Mouse (Mus musculus) ovary, postnatal 14 days (tissue): ENCODE measurements at regions not wholly inside any gene's neighbourhood (a gene's known extent, or its start where the extent isn't known, plus 50 kb on each side); places are given as distances from the start of the nearest gene placed in this dataset.

Experiments used
- DNase-seq: peaks from one replicate; pipeline ENCODE4 v3.0.0; 2022; ENCODE audit warnings: low spot score

DNA sequence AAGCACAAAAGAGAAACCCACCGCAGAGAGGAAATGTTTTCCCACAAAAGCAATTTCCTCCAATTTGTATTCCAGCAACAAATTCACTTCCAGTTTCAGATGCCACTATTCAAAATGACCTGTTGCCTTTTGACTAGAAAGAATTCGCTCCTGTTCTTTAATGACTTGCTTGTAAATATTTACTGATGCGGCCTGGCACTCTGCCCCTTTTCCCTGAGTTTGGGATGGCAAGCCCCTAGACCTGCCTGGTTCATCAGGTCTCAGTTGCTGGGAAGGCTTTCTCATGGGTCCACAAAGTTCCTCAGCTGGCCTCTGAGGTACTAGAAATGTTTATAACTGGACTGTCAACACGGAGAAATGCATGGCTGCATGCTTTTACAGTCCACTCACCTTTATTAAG, 161.7 kb upstream of the Phactr1 start:
- no peak for DNase-seq

GRCm38 (mm10) chr13:42522553-42522952, 157.9 kb upstream of the Phactr1 start:
- no peak for DNase-seq

GRCm38 (mm10) chr13:42526163-42526562, 154.3 kb upstream of the Phactr1 start:
- no peak for DNase-seq

GRCm38 (mm10) chr13:42526966-42527365, 153.5 kb upstream of the Phactr1 start:
- DNase-seq, result peak; percentile 11

DNA sequence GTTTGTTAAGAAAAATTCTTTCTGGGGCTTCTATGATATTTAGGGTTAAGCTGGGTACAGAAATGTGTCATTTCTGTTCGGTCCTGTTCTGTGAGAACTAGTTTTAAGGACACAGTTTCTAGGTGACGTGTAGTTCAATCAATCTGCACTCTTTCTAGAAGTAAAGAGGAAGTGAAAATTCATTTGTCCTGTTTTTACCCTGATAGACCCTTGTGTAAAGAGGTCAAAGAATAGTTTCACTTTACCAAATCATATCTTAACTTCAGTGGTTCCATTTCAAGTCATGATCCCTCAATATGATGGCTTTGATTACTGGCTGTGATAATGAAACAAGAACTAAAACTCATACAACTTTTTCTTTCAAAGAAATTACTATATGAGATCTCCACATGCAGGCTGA, 152.3 kb upstream of the Phactr1 start:
- DNase-seq, result no peak

DNA sequence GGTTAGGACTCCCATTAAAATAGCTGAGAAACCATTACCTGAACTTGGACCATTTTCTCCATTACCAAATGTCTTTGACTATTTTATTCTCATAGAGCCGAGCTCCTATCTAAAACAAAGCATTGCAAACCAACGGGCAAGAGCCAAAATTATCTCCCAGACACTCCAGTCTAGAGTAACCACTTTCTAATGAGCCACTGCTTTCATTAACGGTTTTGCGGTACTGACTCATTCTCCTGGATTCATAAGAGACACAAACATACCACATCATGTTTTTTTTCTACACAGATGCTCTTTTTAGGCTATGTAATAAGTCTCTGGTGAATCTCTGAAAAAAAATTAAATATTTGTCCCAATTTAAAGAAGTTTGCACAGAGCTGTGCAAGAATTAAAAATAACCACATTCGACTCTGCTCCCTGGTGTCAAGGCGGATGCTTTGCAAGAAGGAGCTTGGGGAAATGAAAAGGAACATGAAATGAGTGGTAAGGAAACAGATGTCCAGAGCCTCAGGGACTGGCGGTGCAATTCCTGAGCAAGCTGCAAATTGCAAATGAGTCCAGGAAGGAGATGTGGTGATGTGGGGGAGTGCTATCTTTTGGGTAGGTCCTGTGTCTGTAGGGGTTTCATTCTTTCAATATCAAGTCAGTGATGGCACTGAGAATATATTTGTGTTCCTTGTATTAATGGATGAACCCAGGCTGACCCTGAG, 143.8 kb upstream of the Phactr1 start:
- DNase-seq, result no peak

DNA sequence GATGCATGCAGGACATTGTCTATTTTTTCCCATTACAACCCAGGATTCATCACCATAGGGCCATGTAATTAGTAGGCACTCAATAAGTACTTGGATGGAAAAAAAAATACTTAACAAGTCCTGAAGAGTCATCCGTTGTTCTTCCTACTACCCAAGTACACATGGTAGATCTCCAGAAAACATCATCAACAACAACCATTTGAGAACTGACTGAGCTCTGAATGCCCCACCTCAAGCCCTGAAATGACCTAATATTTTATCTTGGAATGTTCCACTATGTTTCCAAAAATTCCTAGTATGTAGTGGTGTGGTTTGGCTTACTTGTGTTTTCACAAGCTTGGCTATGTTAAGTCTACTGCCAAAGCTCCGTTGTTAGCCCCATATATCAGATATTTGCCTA, 142.4 kb upstream of the Phactr1 start:
- DNase-seq, result no peak

DNA sequence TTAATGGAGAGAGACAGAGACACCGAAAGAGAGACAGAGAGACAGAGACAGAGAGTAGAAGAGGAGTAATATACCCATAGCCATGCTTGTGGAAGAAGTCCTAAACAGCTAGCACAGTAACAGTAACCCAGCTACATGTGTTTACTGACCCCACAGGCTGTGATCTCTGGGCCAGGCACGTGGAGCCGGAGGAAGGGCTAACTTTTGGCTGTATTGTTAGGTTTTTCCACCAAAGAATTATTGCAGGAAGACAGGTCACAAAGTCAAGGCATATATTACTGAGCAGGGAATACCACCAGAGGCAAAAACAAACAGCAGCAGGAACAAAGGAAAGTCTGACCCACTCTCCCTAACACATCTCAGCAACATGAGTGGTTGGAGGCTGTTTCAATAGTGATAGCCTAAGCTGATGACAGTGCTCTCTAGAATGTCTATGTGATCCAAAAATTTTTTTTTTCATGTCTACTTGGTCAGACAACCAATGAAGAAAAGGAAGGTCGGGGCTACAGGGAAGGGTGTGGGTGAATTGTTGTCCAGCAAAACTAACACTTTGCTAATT, 135.8 kb upstream of the Phactr1 start:
- DNase-seq, result no peak

DNA sequence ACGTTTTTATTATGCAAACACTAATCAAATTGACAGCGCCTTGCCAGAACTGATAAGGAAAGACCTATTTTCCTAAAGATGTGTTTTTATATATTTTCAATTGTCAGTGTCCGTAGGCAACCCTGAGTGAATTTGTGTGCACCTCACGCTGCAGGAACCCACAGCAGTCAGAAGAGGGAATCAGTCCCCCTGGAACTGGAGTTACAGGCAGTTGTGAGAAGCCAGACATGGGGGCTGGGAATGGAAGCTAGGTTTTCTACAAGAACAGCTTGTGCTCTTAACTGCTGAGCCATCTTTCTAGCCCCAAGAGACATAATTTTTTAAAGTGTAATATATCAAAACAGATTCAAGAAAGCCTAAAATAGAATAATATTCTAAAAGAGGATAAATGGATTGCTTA, 134.0 kb upstream of the Phactr1 start:
- DNase-seq, result no peak

DNA sequence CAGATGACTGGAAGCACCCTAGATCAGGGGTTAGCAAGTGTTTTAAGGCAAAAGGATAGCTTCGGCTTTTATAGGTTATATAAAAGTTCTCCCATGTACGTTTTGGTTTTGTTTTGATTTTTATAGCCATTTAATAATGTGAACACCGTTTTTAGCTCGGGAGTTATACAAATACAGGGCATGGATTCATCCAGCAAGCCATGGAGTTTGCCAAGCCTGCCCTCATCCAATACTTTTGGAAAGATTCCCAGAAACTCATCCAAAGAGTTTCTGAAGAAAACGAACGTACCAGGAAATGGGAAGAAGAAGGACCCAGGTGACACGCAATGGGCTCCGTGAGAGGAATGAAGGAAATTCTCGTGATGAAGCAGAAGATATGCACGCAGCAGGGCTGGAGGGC, 133.6 kb upstream of the Phactr1 start:
- no peak for DNase-seq

GRCm38 (mm10) chr13:42549021-42549559, 131.3 kb upstream of the Phactr1 start:
- no peak for DNase-seq

DNA sequence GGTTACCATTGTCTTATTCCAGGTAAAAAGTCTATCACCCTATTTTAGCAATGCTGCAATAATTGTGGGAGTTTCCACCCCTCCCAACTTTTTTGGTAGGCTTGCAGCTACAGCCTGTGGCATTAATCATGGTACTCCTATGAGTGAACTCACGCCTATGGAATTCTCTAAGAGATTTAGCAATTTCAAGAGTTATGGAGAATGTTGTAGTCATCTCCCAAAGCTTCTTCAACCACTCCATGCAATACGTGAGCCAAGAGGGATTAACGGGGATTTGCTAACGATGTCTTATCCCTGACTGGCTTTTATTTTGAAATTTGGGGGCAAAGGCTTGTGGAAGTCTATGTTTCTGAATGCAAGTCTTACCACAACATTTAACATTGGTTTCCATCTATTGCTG, 125.5 kb upstream of the Phactr1 start:
- no peak for DNase-seq

- DNase-seq, result no peak
Measured at GRCm38 (mm10) chr13:42558526-42558925, 121.9 kb upstream of the Phactr1 start.

DNA sequence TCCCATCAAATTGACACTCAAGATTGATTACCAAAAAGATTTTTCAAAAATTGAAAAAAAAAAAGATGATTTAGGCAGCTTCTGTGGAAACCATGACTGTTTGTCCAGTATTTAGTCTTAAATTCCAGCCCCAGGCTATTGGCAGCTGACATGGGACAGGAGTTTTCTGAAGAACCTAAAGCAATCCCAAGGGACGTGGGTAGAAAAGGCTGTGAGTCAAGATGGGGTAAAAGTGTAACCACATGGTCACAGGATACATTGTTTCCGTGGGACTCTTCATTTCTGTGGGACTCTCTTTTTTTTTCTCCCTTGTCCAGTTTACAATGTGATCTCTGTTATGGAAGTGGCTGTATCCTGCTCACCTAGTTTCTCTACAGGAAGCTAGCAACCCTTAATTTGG, 119.0 kb upstream of the Phactr1 start:
- DNase-seq, result no peak

DNA sequence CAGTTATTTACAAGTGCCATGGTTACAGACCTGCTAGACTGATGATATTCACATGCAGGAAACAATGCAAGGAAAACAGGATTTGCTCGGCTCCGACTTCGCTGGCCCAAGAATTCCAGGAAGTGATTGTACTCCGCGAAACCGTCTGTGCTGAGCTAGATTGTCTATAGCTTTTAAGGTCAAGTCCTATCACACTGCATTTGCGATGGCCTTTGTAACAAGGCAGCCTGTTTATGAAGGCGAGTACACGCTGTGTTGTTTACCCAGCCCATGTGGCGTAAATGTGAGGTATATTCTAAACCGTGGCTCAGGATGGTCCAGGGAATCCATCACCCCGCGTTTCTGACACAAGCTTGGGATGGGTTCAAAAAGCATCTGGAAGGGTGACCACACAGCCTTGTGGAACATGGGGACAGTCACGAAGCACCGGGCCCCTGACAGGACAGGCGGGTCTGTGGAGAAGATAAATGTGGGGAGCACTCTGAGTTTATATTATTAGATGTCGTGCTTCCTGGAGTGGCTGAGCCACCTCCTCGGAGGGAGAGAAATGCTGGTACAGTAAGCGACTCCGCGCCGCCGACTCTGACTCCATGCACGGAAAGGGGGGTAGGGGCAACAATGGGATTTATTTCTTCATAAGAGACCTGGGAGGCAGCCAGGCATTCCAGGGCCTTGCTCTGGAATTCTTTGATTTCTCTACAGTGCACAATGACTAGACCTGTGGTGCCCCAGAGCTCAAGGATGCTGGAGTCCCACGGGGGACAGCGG, 114.9 kb upstream of the Phactr1 start:
- no peak for DNase-seq

- no peak for DNase-seq
Measured at GRCm38 (mm10) chr13:42570600-42571348, 109.6 kb upstream of the Phactr1 start.

GRCm38 (mm10) chr13:42574189-42574588, 106.2 kb upstream of the Phactr1 start:
- no peak for DNase-seq

DNA sequence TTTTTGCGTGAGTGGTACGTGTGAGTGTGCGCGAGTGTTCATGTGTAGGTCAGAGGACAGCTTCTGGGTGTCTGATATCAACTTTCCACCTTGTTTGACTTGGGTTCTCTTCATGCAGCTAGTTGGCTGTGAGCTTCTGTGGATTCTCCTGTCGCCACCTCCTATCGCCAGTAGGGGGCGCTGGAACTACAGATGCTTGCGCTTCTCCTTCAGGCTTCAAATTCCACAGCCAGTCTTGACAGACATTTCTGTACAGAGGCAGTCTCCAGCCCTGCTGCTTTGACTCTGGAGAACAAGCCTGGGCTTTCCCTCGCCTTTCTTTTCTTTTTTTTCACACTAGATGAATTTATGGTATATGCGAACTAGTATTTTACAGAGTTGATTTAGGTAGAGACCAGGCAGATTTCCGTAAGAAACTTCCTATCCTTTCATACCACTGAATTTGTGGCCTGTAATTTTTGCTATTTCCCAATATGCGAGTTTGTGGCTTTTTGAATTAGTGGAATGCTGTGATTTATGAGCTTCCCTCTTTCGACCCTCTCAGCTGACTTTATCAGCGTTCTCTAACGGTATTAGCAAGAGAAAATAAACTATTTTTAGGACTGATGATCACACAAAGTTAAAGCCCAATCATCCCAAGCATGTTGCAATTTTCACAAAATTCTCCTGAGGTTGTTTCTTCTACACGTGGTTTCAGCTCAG, 104.5 kb upstream of the Phactr1 start:
- peak; percentile 64 for DNase-seq

- DNase-seq, result no peak
Measured at GRCm38 (mm10) chr13:42579471-42579870, 101.0 kb upstream of the Phactr1 start.

DNA sequence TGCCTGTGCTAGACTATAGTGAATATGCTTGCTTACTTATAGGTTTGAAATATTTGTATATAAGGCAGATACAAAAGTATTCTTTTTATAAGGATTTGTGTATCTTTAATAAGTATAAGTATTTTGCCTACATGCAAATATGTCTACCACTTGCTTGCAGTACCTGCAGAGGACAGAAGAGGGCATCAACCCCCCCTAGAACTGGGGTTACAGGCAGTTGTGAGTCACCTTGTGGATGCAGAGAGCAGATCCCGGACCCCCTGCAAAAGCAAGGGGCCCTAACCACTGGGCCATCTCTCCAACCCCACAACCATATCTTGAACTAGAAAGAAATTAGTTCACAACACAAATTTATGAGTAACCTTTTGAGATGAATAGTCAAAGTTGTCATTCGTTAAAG, 91.3 kb upstream of the Phactr1 start:
- DNase-seq, result no peak

DNA sequence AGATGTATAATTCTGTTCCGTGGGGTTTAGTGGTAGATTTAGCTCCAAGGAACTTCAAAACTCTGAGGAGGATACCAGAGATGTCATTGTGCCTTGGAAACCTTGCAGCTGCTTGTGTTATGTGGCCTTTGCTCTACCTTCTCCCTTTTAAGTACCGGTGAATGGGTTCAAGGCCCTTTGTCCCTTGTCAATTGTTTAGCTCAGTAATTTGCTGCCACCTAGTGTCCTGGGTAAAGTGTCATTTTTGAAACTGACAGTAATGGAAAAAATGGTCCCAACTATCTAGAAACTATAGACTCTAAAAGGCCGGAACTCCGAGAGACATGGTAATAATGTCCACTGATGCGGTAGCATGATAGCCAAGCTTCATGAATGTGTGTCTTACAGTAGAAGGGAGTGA, 90.8 kb upstream of the Phactr1 start:
- no peak for DNase-seq

GRCm38 (mm10) chr13:42590415-42590814, 90.0 kb upstream of the Phactr1 start:
- DNase-seq, result no peak
